Comparison of ENCODE assay signal across 15 mouse cellular contexts in genomic region chr2:16588546-16588945, GRCm38 (mm10).
"Had no signal": no experiment of that assay in that cellular context is flagged by ENCODE, and none has a peak within 500 bp of the region (broad histone marks: within the 10 kb centered on the region; RNA-seq: fewer than 3 reads in every experiment).

No protein-coding gene starts in this region.

- ATAC-seq: hindbrain, embryonic 16.5 days; inflammation-experienced regulatory T-cells, adult 6 months; intestine, embryonic 15.5 days; intestine, postnatal 0 days; liver, embryonic 12.5 days had no signal

- DNase-seq: gastrocnemius, adult 2 months; gastrocnemius, postnatal 10 days; gastrocnemius, postnatal 25 days; heart, adult 18-20 months; heart, postnatal 14 days; heart, postnatal 36 days; kidney, adult 18-20 months; kidney, adult 8-10 months; kidney, postnatal 10 days; left cerebral cortex, postnatal 4 days had no signal
